In genomic region chr10:94692163-94692562, GRCm38 (mm10) we compare ENCODE assay signal across 17 mouse cellular contexts.
"Had no signal": no experiment of that assay in that cellular context is flagged by ENCODE, and none has a peak within 500 bp of the region (broad histone marks: within the 10 kb centered on the region; RNA-seq: fewer than 3 reads in every experiment).

No protein-coding gene starts in this region.

- H3K27me3 ChIP-seq: neural tube, embryonic 12.5 days; neural tube, embryonic 13.5 days; neural tube, embryonic 15.5 days; stomach, embryonic 15.5 days had no signal

- H3K9ac ChIP-seq: neural tube, embryonic 12.5 days; neural tube, embryonic 13.5 days; neural tube, embryonic 15.5 days; stomach, embryonic 15.5 days had no signal

- DNase-seq: retina, postnatal 1 day; right cerebral cortex, adult 18-20 months; right cerebral cortex, postnatal 14 days; right cerebral cortex, postnatal 25 days; right cerebral cortex, postnatal 4 days; spleen, adult 18-20 months; thymus, adult 18-20 months; thymus, adult 2 months; thymus, postnatal 14 days; thymus, postnatal 25 days; thymus, postnatal 36 days; thymus, postnatal 4 days had no signal

- H3K36me3 ChIP-seq: neural tube, embryonic 12.5 days; neural tube, embryonic 13.5 days; neural tube, embryonic 15.5 days; stomach, embryonic 15.5 days had no signal

- H3K27ac ChIP-seq: neural tube, embryonic 12.5 days; neural tube, embryonic 13.5 days; neural tube, embryonic 15.5 days; stomach, embryonic 15.5 days; stomach, postnatal 0 days had no signal

- H3K9me3 ChIP-seq: neural tube, embryonic 12.5 days; neural tube, embryonic 13.5 days; neural tube, embryonic 15.5 days; stomach, embryonic 15.5 days had no signal

- H3K4me3 ChIP-seq: neural tube, embryonic 12.5 days; neural tube, embryonic 13.5 days; neural tube, embryonic 15.5 days; stomach, embryonic 15.5 days had no signal

- H3K4me2 ChIP-seq: neural tube, embryonic 12.5 days; neural tube, embryonic 13.5 days; neural tube, embryonic 15.5 days; stomach, embryonic 15.5 days had no signal
